Mouse (Mus musculus): ENCODE data around the gene Dleu7. TPM values are rescaled to one million over a fixed set of nuclear protein-coding genes. Genes with fewer than 3 reads are reported as not detected.

The Dleu7 gene
- total RNA-seq, 2 experiments from 2014 or later, result not detected

Other genes with a start within 250 kb of the Dleu7 start
- gene Rnaseh2b, start 458 bp downstream of the Dleu7 start, total RNA-seq (2015; ENCODE audit: low replicate concordance), result 72.9 and 80.7 TPM in 2 replicates
- 56.4 and 59.7 TPM in 2 replicates for gene Rnaseh2b, start 458 bp downstream of the Dleu7 start, total RNA-seq (2017; ENCODE audit: low replicate concordance)
- not detected in 2 replicates for gene Gucy1b2, start 163.2 kb upstream of the Dleu7 start, total RNA-seq (2015; ENCODE audit: low replicate concordance)
- not detected in 2 replicates for gene Gucy1b2, start 163.2 kb upstream of the Dleu7 start, total RNA-seq (2017; ENCODE audit: low replicate concordance)